Mouse (Mus musculus) limb, embryonic 12.5 days (tissue): ENCODE measurements around the gene Senp3. TPM values are rescaled to one million over a fixed set of nuclear protein-coding genes. Genes with fewer than 3 reads are reported as not detected.

Experiments
- ATAC-seq: fragments of 200-750 bp; cut with Nextera tagmentation; 2 replicates; pipeline ENCODE4 v1.8.0; 2017; ENCODE audit warnings: low read depth, moderate TSS enrichment; ENCODE audit not compliant: insufficient number of reproducible peaks, insufficient read depth, low FRiP score, low TSS enrichment
- H3K27ac ChIP-seq: fragments of 300-500 bp; sonication (generic); 2 replicates; pipeline ENCODE4 v1.5.1; 2016; ENCODE audit warnings: mild to moderate bottlenecking, moderate library complexity
- H3K27me3 ChIP-seq: fragments of 300-500 bp; sonication (generic); 2 replicates; pipeline ENCODE4 v1.6.1; 2016; ENCODE audit warnings: mild to moderate bottlenecking, moderate library complexity
- H3K36me3 ChIP-seq: fragments of 300-500 bp; sonication (generic); 2 replicates; pipeline ENCODE4 v1.6.1; 2016; ENCODE audit warnings: mild to moderate bottlenecking, moderate library complexity
- H3K4me1 ChIP-seq: fragments of 300-500 bp; sonication (generic); replicated peaks from 2 replicates; pipeline ENCODE4 v1.6.1; 2016
- H3K4me2 ChIP-seq: fragments of 300-500 bp; sonication (generic); 2 replicates; pipeline ENCODE4 v1.6.1; 2016; ENCODE audit warnings: mild to moderate bottlenecking, moderate library complexity
- H3K4me3 ChIP-seq: fragments of 300-500 bp; sonication (generic); replicated peaks from 2 replicates; pipeline ENCODE4 v1.5.1; 2016; ENCODE audit warnings: mild to moderate bottlenecking
- H3K9ac ChIP-seq: fragments of 300-500 bp; sonication (generic); replicated peaks from 2 replicates; pipeline ENCODE4 v1.6.1; 2016; ENCODE audit warnings: mild to moderate bottlenecking, moderate library complexity
- H3K9me3 ChIP-seq: fragments of 300-500 bp; sonication (generic); 2 replicates; pipeline ENCODE4 v1.6.1; 2016; ENCODE audit warnings: mild to moderate bottlenecking, moderate library complexity
- WGBS: fragments of 180-500 bp; shearing (Covaris S2); methylation state at CpG from one replicate; pipeline ENCODE4 v1.1.7; 2016; 5-methylcytosine and 5-hydroxymethylcytosine counted together
- polyA plus RNA-seq: library from polyadenylated mRNA; unstranded; fragments of >200 nt; fragmentation: Nextera tagmentation; extraction: Ambion mirVana; gene quantifications from 2 replicates; pipeline ENCODE4 v1.2.1, GENCODE M21; 2016

Gene Senp3
- polyA plus RNA-seq, 1 experiment from 2014 or later = 140 TPM

DNA sequence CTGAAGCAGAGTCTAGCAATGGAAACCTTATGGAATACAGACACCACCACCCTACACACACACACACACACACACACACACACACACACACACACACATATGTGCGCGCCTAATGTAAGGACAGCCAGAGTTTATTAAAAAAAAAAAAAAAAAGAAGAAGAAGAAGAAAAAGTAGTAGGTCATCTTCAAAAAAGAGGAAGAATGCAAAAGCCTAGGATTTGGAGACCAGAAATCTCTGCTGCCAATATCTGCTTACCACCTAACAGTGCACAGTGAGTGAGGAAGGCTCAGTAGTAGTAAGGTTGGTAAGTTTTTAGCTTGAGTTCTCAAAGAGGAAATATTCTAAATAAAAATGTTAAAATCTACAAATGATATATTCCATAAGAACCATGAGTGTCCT is 2.7 kb downstream of the Senp3 start:
- H3K4me2 ChIP-seq = no peak overlapping the region
- 100% methylated on average over 2 of the region's 2 CpGs for WGBS
- H3K27ac ChIP-seq = no peak overlapping the region
- H3K4me1 ChIP-seq = peaks cover 25% of the 10 kb centered on the region
- ATAC-seq = no peak
- H3K4me3 ChIP-seq = no peak overlapping the region
- H3K36me3 ChIP-seq = peaks cover 63% of the 10 kb centered on the region
- H3K27me3 ChIP-seq = no peaks in the 10 kb centered on the region
- no peaks in the 10 kb centered on the region for H3K9me3 ChIP-seq
- no peak overlapping the region for H3K9ac ChIP-seq

GRCm38 (mm10) chr11:69672211-69672706 is 9.6 kb downstream of the Senp3 start, which contains the start of gene Eif4a1:
Gene Eif4a1, minus strand, starts transcription at chr11:69672423.
- peak; percentile 98 for ATAC-seq
- WGBS = under 1% methylated on average over 36 of the region's 36 CpGs
- H3K4me3 ChIP-seq = peak within 1 kb of the TSS; percentile 100
- H3K9me3 ChIP-seq = no peaks in the 10 kb centered on the region
- H3K4me2 ChIP-seq = peak within 1 kb of the TSS; percentile 98
- H3K4me1 ChIP-seq = peaks cover 22% of the 10 kb centered on the region
- H3K9ac ChIP-seq = peak within 1 kb of the TSS; percentile 99
- no peaks in the 10 kb centered on the region for H3K27me3 ChIP-seq
- H3K36me3 ChIP-seq = peaks cover 80% of the 10 kb centered on the region
- H3K27ac ChIP-seq = peak within 1 kb of the TSS; percentile 97

DNA sequence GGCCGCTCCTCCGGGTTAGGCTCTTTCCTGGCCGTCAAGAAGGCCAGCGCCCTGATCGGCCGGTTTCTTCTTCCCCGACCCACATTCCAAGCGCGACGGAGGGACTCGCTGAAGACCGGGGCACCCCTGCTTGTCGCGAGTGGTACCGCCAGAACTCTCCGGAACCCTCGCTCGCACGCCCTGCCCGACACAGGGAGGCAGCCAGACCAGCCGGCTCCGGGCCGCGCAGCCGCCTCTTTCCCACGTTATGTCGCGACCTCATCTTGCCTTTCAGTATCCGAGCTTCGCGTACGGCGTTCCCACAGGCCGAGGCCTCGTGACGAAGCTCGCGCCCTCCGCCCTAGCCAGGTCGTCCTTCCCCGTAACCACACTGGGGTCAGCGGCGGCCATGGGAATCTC is 10.2 kb downstream of the Senp3 start:
- ATAC-seq = peak; percentile 21
- peak overlapping the region; percentile 97 for H3K27ac ChIP-seq

GRCm38 (mm10) chr11:69670786-69671725 is 10.8 kb downstream of the Senp3 start:
- H3K4me1 ChIP-seq = peaks cover 22% of the 10 kb centered on the region
- WGBS = under 1% methylated on average over 60 of the region's 61 CpGs
- H3K27me3 ChIP-seq = no peaks in the 10 kb centered on the region
- no peaks in the 10 kb centered on the region for H3K9me3 ChIP-seq
- H3K9ac ChIP-seq = peak overlapping the region; percentile 99
- H3K4me2 ChIP-seq = peak overlapping the region; percentile 98
- peak; percentile 30; the same call in 1 of the 2 replicates for ATAC-seq
- H3K36me3 ChIP-seq = peaks cover 78% of the 10 kb centered on the region
- H3K4me3 ChIP-seq = peak overlapping the region; percentile 100
- H3K27ac ChIP-seq = peak overlapping the region; percentile 97

More for the DNA sequence above, 10.2 kb downstream of the Senp3 start:
- Histone ChIP-seq H3K4me1 (peaks cover 22% of the 10 kb centered on the region), H3K4me2 (peak overlapping the region; percentile 98), H3K9me3 (no peaks in the 10 kb centered on the region), H3K9ac (peak overlapping the region; percentile 99), H3K27me3 (no peaks in the 10 kb centered on the region), H3K36me3 (peaks cover 78% of the 10 kb centered on the region), H3K4me3 (peak overlapping the region; percentile 100)
- under 1% methylated on average over 43 of the region's 43 CpGs for WGBS

DNA sequence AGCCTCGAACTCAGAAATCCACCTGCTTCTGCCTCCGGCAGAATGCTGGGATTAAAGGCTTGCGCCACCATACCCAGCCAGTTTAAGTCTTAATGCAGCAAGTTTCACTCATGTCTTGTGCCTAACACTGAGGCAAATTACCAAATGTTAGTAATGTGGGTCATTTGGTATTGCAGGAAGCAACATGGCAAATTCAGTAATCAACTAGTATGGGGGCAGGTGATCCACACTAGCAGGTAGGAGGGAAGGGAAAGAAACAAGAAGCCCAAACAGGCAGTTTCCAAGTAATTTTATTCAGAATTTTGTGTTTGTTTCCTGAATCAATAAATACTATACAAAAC is 15.2 kb downstream of the Senp3 start:
- no peaks in the 10 kb centered on the region for H3K9me3 ChIP-seq
- H3K4me1 ChIP-seq = peaks cover 27% of the 10 kb centered on the region
- peaks cover 72% of the 10 kb centered on the region for H3K36me3 ChIP-seq
- H3K9ac ChIP-seq = no peak overlapping the region
- H3K27me3 ChIP-seq = no peaks in the 10 kb centered on the region
- no peak overlapping the region for H3K4me2 ChIP-seq
- H3K4me3 ChIP-seq = peak overlapping the region; percentile 12
- no peak overlapping the region for H3K27ac ChIP-seq
- 86% methylated on average over 3 of the region's 3 CpGs for WGBS
- ATAC-seq = no peak

DNA sequence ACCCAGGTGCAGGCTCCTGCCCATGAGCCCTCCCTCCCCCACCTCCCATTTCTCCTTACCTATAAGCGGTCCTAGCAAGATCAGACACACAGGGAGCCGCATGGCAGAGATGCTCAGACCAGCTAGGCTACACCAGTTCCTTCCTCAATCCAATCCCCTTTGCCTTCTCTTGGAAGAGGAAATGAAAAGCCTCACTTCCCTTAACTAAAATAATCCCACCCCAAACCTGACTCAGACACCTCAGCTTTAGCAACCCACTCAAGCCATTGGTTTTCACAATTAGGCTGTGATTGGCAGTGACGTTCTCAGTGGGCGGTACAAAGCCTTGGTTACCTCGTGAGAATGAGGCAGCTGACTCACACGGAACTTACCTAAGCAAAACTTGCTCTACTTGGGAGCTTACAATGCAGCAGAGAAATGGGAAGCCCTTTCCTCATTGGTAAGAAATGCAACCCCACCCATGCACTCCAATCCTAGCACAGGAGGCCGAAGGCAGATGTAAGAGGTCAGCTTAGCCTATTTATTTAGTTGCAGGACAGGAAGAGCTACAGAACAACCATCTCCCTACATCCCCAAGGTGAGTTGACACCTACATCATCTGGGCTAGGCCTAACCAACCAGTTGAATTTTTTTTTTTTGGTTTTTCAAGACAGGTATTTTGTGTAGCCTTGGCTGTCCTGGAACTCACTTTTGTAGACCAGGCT is 15.8 kb downstream of the Senp3 start, which contains the start of gene Cd68:
TSS of gene Cd68 (minus strand) at position 193 of the 704 bp plus-strand sequence.
- Histone ChIP-seq H3K27ac (peak within 1 kb of the TSS; percentile 50; the same call in 1 of the 2 replicates), H3K4me1 (peaks cover 32% of the 10 kb centered on the region), H3K9ac (no peak within 1 kb of the TSS), H3K9me3 (no peaks in the 10 kb centered on the region), H3K4me3 (peak within 1 kb of the TSS; percentile 12), H3K36me3 (peaks cover 72% of the 10 kb centered on the region), H3K4me2 (no peak within 1 kb of the TSS), H3K27me3 (no peaks in the 10 kb centered on the region)
- no peak for ATAC-seq
- WGBS = 30% methylated on average over 7 of the region's 7 CpGs

GRCm38 (mm10) chr11:69665457-69665960 is 16.4 kb downstream of the Senp3 start:
- Histone ChIP-seq H3K27ac (peak overlapping the region; percentile 50; the same call in 1 of the 2 replicates), H3K36me3 (peaks cover 67% of the 10 kb centered on the region), H3K4me3 (0 out of 2 replicates have a peak overlapping the region, but pooled peaks have one; percentile 12), H3K4me2 (no peak overlapping the region), H3K9me3 (no peaks in the 10 kb centered on the region), H3K27me3 (no peaks in the 10 kb centered on the region), H3K9ac (no peak overlapping the region), H3K4me1 (peaks cover 32% of the 10 kb centered on the region)
- ATAC-seq = no peak
- 74% methylated on average over 9 of the region's 9 CpGs for WGBS

GRCm38 (mm10) chr11:69664841-69665240 is 17.0 kb downstream of the Senp3 start:
- Histone ChIP-seq H3K4me2 (no peak overlapping the region), H3K27ac (0 out of 2 replicates have a peak overlapping the region, but pooled peaks have one; percentile 9), H3K36me3 (peaks cover 60% of the 10 kb centered on the region), H3K27me3 (no peaks in the 10 kb centered on the region), H3K9ac (no peak overlapping the region), H3K4me3 (no peak overlapping the region), H3K4me1 (peaks cover 25% of the 10 kb centered on the region), H3K9me3 (no peaks in the 10 kb centered on the region)
- ATAC-seq = no peak
- WGBS = 92% methylated on average over 7 of the region's 7 CpGs

- no peaks in the 10 kb centered on the region for H3K27me3 ChIP-seq
- no peak overlapping the region for H3K4me3 ChIP-seq
- no peak overlapping the region for H3K9ac ChIP-seq
- 86% methylated on average over 6 of the region's 6 CpGs for WGBS
- no peak overlapping the region for H3K4me2 ChIP-seq
- ATAC-seq = no peak
- peaks cover 57% of the 10 kb centered on the region for H3K36me3 ChIP-seq
- H3K27ac ChIP-seq = peak overlapping the region; percentile 97; the same call in 1 of the 2 replicates
- H3K9me3 ChIP-seq = no peaks in the 10 kb centered on the region
- H3K4me1 ChIP-seq = peaks cover 17% of the 10 kb centered on the region
Observed at GRCm38 (mm10) chr11:69663795-69664194, 18.1 kb downstream of the Senp3 start.

- peaks cover 57% of the 10 kb centered on the region for H3K36me3 ChIP-seq
- peak overlapping the region; percentile 58 for H3K4me2 ChIP-seq
- peak; percentile 3; the same call in 1 of the 2 replicates for ATAC-seq
- H3K9ac ChIP-seq = peak overlapping the region; percentile 64
- H3K4me1 ChIP-seq = peaks cover 17% of the 10 kb centered on the region
- peak overlapping the region; percentile 52 for H3K4me3 ChIP-seq
- H3K27me3 ChIP-seq = no peaks in the 10 kb centered on the region
- WGBS = 71% methylated on average over 13 of the region's 13 CpGs
- peak overlapping the region; percentile 97 for H3K27ac ChIP-seq
- H3K9me3 ChIP-seq = no peaks in the 10 kb centered on the region
Observed at GRCm38 (mm10) chr11:69662967-69663671, 18.8 kb downstream of the Senp3 start.
